Mouse (Mus musculus): ENCODE data around the gene Prr7. TPM values are rescaled to one million over a fixed set of nuclear protein-coding genes. Genes with fewer than 3 reads are reported as not detected.
A peak's percentile ranks its signal among the peaks of the same experiment; 100 is the strongest.

Prr7 gene
- polyA plus RNA-seq, 3 experiments from 2014 or later, result 0.26 TPM; not detected in 2

GRCm38 (mm10) chr13:55478036-55478435 is 14.0 kb downstream of the Prr7 start:
- ATAC-seq, result no peak

GRCm38 (mm10) chr13:55479008-55479407 is 14.9 kb downstream of the Prr7 start:
- ATAC-seq, result peak; percentile 25

GRCm38 (mm10) chr13:55479929-55480328 is 15.9 kb downstream of the Prr7 start:
- no peak for ATAC-seq

- no peak for ATAC-seq
Observed at GRCm38 (mm10) chr13:55482542-55482941, 18.5 kb downstream of the Prr7 start.

- no peak for ATAC-seq
Observed at GRCm38 (mm10) chr13:55483071-55483470, 19.0 kb downstream of the Prr7 start.

GRCm38 (mm10) chr13:55483593-55483992 is 19.5 kb downstream of the Prr7 start:
- no peak for ATAC-seq

GRCm38 (mm10) chr13:55484520-55485088 is 20.5 kb downstream of the Prr7 start:
- no peak for ATAC-seq

- no peak for ATAC-seq
Observed at GRCm38 (mm10) chr13:55486029-55486794, 22.1 kb downstream of the Prr7 start.

- no peak for ATAC-seq
Observed at GRCm38 (mm10) chr13:55486916-55487577, 23.0 kb downstream of the Prr7 start.

GRCm38 (mm10) chr13:55487578-55488498 is 23.8 kb downstream of the Prr7 start, which contains the start of gene Dbn1:
Dbn1 (minus strand) TSS chr13:55488111.
- ATAC-seq, result no peak

- ATAC-seq, result no peak
Observed at GRCm38 (mm10) chr13:55494257-55494656, 30.2 kb downstream of the Prr7 start.

- no peak for ATAC-seq
Observed at GRCm38 (mm10) chr13:55494883-55495621, 31.0 kb downstream of the Prr7 start.

GRCm38 (mm10) chr13:55495702-55496101 is 31.6 kb downstream of the Prr7 start:
- no peak for ATAC-seq

- no peak for ATAC-seq
Observed at GRCm38 (mm10) chr13:55496661-55497060, 32.6 kb downstream of the Prr7 start.

- ATAC-seq, result no peak
Observed at GRCm38 (mm10) chr13:55498906-55499305, 34.8 kb downstream of the Prr7 start.

GRCm38 (mm10) chr13:55500575-55500974 is 36.5 kb downstream of the Prr7 start:
- ATAC-seq, result no peak

GRCm38 (mm10) chr13:55502405-55502804 is 38.3 kb downstream of the Prr7 start:
- no peak for ATAC-seq

- ATAC-seq, result no peak
Observed at GRCm38 (mm10) chr13:55504390-55504789, 40.3 kb downstream of the Prr7 start.

- ATAC-seq, result no peak
Observed at GRCm38 (mm10) chr13:55505810-55506209, 41.7 kb downstream of the Prr7 start.

GRCm38 (mm10) chr13:55506697-55507096 is 42.6 kb downstream of the Prr7 start:
- ATAC-seq, result no peak

- ATAC-seq, result no peak
Observed at GRCm38 (mm10) chr13:55507877-55508276, 43.8 kb downstream of the Prr7 start.

GRCm38 (mm10) chr13:55508531-55508930 is 44.5 kb downstream of the Prr7 start:
- no peak for ATAC-seq
